Mouse (Mus musculus) heart, adult 2 months (tissue): ENCODE data around the gene Ptch1. TPM values are rescaled to one million over a fixed set of nuclear protein-coding genes. Genes with fewer than 3 reads are reported as not detected.

Experiments used
- DNase-seq, 2 experiments: peaks; one replicate each; pipeline ENCODE4 v3.0.0; 2021
- H3K27ac ChIP-seq: fragments of 200-600 bp; 2 replicates; pipeline ENCODE4 v1.8.1; 2022
- H3K27me3 ChIP-seq: fragments of 200-500 bp; 2 replicates; pipeline ENCODE4 v1.6.1; 2012; ENCODE audit warnings: mild to moderate bottlenecking, low read length, inconsistent platforms, mixed read lengths; ENCODE audit not compliant: control insufficient read depth, insufficient read depth
- H3K36me3 ChIP-seq: fragments of 200-500 bp; 2 replicates; pipeline ENCODE4 v1.6.1; 2012; ENCODE audit warnings: low read length, inconsistent platforms; ENCODE audit not compliant: control insufficient read depth, insufficient read depth
- H3K4me1 ChIP-seq: fragments of 200-500 bp; 2 replicates; pipeline ENCODE4 v1.6.1; 2011; ENCODE audit warnings: low read length; ENCODE audit not compliant: control insufficient read depth, insufficient read depth
- H3K4me3 ChIP-seq: fragments of 200-600 bp; 2 replicates; pipeline ENCODE4 v1.8.1; 2022
- H3K79me2 ChIP-seq: fragments of 200-500 bp; replicated peaks from 2 replicates; pipeline ENCODE4 v1.6.1; 2012; ENCODE audit warnings: mild to moderate bottlenecking, inconsistent platforms, low read length, moderate library complexity, mixed read lengths; ENCODE audit not compliant: control insufficient read depth, insufficient read depth
- H3K9ac ChIP-seq: fragments of 200-500 bp; 2 replicates; pipeline ENCODE4 v1.6.1; 2012; ENCODE audit warnings: low read depth, mild to moderate bottlenecking, control low read depth, inconsistent platforms, low read length, mixed read lengths
- CTCF ChIP-seq: fragments of 200-600 bp; IDR thresholded peaks from 2 replicates; pipeline ENCODE4 v1.8.1; 2022; ENCODE audit warnings: antibody characterized with exemption, mild to moderate bottlenecking, moderate library complexity
- EP300 ChIP-seq: fragments of 200-500 bp; IDR thresholded peaks from 2 replicates; pipeline ENCODE4 v1.6.1; 2011; ENCODE audit warnings: low read depth, low read length, control low read depth; ENCODE audit not compliant: insufficient read depth
- POLR2A ChIP-seq: fragments of 200-500 bp; IDR thresholded peaks from 2 replicates; pipeline ENCODE4 v1.6.1; 2011; ENCODE audit warnings: mild to moderate bottlenecking, low read depth, low read length, control low read depth; ENCODE audit not compliant: insufficient read depth
- WGBS: fragments of 180-500 bp; shearing (Covaris S2); methylation state at CpG from one replicate; pipeline ENCODE4 v1.1.7; 2018; 5-methylcytosine and 5-hydroxymethylcytosine counted together
- intact Hi-C: fragments of 180-260 bp; cut with DNase I; formaldehyde crosslinking; loops from one replicate; pipeline ENCODE4 v1.15.1; 2025
- polyA plus RNA-seq: library from polyadenylated mRNA; depleted of rRNA; stranded (reverse); fragments of >200 nt; gene quantifications from 2 replicates; pipeline ENCODE4 v1.2.3, GENCODE M21; 2012
- total RNA-seq, 2 experiments: library from RNA; stranded (reverse); gene quantifications; 2 replicates each; pipeline ENCODE4 v1.2.3; 2021

Ptch1 gene
- total and polyA plus RNA-seq, 3 experiments: 6.7 to 16.4 (median 9.3) TPM

DNA sequence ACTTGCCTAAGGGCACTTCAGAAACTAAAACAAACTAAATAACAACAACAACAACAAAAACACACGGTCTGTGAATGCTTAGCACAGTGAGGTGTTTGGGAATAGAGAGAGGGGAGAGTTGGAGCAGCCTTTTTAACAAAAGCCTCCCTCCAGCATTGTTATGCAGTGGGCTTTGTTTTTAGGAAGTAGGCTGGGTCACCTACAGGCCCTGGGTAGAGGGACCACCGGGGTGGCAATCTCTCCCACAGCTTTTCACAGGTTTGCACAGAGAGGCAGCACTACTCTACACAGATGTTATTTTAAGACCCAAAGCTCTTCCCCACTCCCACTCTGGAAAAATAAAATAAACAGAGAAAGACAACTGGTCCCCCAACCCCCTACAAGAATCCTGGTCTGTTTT is 44.5 kb downstream of the Ptch1 start:
- Histone ChIP-seq H3K79me2 (no peaks in the 10 kb centered on the region), H3K4me3 (no peak overlapping the region), H3K36me3 (peaks cover 4% of the 10 kb centered on the region), H3K27ac (no peak overlapping the region), H3K9ac (no peak overlapping the region; the same call in 1 of the 2 replicates), H3K4me1 (peaks cover 1% of the 10 kb centered on the region), H3K27me3 (no peaks in the 10 kb centered on the region)
- TF ChIP-seq EP300: no peak
- no peak for TF ChIP-seq CTCF
- no peak for TF ChIP-seq POLR2A
- intact Hi-C loops: loop anchor here (5.0 kb wide), 1 partner anchor 33 kb away; no protein-coding TSS in a partner anchor
- WGBS: 54% methylated on average over 2 of the region's 2 CpGs
- no peak for DNase-seq

DNA sequence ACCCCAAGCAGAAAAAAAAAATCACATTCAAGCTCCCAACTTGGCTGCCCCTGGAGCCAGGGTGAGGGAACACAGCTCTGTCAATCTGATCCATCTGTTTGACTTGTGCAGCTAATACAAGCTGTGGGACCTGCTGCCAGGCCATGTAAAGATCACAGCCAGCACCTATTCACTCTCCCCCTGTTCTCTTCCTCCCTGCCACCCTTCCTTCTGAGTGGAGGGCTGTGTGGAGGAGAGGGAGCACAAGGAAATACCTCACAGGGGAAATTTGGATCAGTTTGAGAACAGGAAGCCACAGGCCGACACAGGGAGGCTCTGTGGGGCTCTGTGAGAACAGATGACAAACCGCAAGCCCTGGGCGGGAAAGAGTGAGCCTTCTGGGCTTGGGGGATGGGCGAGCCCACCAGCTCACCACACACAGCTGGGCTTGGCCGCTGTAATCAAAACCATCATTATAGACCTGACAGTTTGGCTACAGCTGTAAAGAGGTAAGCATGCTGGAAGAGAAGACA is 45.2 kb downstream of the Ptch1 start:
- Histone ChIP-seq H3K27me3 (no peaks in the 10 kb centered on the region), H3K4me3 (no peak overlapping the region), H3K79me2 (no peaks in the 10 kb centered on the region), H3K4me1 (peaks cover 1% of the 10 kb centered on the region), H3K27ac (no peak overlapping the region), H3K36me3 (peaks cover 4% of the 10 kb centered on the region), H3K9ac (peak overlapping the region; percentile 12; the same call in 1 of the 2 replicates)
- WGBS: 29% methylated on average over 5 of the region's 5 CpGs
- DNase-seq: peak in 1 of 2 experiments; percentile 23
- intact Hi-C loops: loop anchor here (5.0 kb wide), 1 partner anchor 34 kb away; no protein-coding TSS in a partner anchor
- no peak for TF ChIP-seq POLR2A
- no peak for TF ChIP-seq CTCF
- TF ChIP-seq EP300: no peak

DNA sequence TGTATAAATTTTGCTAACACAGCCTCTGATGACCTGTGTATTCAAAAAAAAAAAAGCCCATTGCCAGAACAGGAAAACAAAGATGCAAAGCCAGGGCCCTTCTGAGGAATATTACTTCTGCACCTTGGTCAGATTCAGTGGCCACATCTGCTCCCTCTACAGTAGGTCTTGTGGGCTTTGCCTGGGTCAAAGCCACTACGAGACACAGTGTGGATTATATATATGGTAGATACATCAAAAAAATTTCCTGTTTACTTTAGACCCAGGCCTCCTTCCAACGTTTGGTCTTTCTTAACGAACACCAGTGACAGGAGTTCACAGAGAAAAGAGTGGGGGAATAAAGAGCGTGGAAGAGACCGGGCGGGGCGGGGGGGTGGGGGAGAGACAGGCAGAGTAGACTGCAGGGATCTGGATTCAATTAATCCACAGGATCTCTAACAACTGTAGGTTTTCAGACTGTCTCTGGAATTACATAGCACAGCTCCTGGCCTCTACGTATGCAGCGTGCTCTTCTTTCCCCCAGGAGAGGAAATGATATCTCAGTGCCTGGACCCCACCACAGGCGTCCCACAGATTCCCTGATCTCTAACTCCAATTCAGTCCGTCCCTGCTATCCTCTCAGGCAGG is 47.7 kb downstream of the Ptch1 start:
- Histone ChIP-seq H3K4me1 (peaks cover 1% of the 10 kb centered on the region), H3K79me2 (no peaks in the 10 kb centered on the region), H3K9ac (no peak overlapping the region), H3K27ac (no peak overlapping the region), H3K4me3 (no peak overlapping the region), H3K27me3 (no peaks in the 10 kb centered on the region), H3K36me3 (peaks cover 2% of the 10 kb centered on the region)
- TF ChIP-seq POLR2A: no peak
- TF ChIP-seq EP300: no peak
- DNase-seq: no peak
- 82% methylated on average over 11 of the region's 11 CpGs for WGBS
- intact Hi-C loops: loop anchor here (5.0 kb wide), 1 partner anchor 37 kb away; no protein-coding TSS in a partner anchor

DNA sequence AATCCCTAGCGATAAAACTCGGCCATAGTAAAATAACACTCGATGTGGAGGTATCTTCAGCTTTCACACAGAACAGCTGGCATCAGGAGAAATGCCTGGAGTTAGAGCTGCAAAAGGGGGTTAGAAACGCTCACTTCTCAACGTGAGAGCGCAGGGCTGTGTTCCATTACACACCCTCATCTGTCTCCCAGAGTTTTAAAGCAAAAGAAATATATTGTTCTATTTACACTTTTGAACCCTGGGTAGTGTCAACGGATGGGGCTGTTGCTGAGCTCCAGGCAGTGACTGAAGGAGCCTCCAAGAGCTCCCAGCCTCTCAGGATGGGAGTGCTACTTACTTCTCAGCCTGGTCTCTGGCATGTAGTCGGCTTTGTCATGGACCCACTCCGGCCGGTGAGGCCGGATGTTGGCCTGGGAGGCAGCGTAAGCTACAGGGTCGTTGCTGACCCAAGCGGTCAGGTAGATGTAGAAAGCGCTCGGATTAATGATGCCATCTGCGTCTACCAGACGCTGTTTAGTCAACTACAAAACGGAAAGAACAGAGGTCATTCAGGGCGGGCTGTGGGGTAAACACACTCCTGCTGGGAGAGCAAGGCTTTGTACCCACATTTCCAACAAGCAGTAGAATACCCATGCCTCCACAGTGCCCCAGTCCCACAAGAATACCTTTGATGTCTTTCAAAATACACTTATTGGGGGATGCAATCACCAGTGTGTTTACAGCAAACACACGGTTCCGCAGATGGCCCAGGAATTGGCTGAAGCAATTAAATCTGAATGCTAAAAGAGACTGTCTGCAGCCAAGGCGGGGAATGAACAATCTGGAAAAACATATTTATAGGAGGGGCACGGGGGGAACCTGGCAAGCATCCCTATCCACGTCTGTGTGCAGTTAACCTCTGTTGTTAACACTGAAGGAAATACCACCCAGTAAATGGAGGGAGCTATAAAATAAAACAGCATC is 48.5 kb downstream of the Ptch1 start:
- Histone ChIP-seq H3K27me3 (no peaks in the 10 kb centered on the region), H3K9ac (no peak overlapping the region), H3K4me1 (peaks cover 1% of the 10 kb centered on the region), H3K36me3 (peaks cover 2% of the 10 kb centered on the region), H3K4me3 (no peak overlapping the region), H3K27ac (no peak overlapping the region), H3K79me2 (no peaks in the 10 kb centered on the region)
- intact Hi-C loops: loop anchor here (5.0 kb wide), 1 partner anchor 37 kb away; no protein-coding TSS in a partner anchor
- no peak for DNase-seq
- TF ChIP-seq POLR2A (no peak), CTCF (no peak), EP300 (no peak)
- WGBS: 82% methylated on average over 25 of the region's 25 CpGs

DNA sequence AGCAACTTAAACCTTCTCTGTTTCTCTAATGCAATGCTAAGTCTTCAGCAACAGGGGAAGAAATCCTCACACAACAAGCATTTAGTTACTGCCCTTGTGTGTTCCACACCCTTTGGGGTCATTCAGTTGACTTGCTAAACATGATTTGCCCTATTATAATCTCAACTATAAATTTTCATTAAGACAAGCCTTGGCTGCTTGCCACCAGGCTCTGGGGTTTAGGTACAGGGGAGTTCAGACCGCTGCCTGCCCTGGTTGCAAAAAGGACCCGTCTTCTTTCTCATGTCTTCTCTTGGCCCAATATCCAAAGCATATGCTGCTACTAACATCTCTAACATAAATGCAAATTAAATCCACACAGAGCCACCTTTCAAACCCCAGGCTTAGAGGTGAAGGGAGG is 49.3 kb downstream of the Ptch1 start:
- Histone ChIP-seq H3K27ac (no peak overlapping the region), H3K79me2 (no peaks in the 10 kb centered on the region), H3K27me3 (no peaks in the 10 kb centered on the region), H3K4me3 (no peak overlapping the region), H3K4me1 (peaks cover 1% of the 10 kb centered on the region), H3K36me3 (no peaks in the 10 kb centered on the region; the same call in none of the 2 replicates), H3K9ac (no peak overlapping the region)
- DNase-seq: no peak
- TF ChIP-seq EP300: no peak
- TF ChIP-seq CTCF: no peak
- no peak for TF ChIP-seq POLR2A
- 81% methylated on average over 2 of the region's 2 CpGs for WGBS
- intact Hi-C loops: no loop called here

DNA sequence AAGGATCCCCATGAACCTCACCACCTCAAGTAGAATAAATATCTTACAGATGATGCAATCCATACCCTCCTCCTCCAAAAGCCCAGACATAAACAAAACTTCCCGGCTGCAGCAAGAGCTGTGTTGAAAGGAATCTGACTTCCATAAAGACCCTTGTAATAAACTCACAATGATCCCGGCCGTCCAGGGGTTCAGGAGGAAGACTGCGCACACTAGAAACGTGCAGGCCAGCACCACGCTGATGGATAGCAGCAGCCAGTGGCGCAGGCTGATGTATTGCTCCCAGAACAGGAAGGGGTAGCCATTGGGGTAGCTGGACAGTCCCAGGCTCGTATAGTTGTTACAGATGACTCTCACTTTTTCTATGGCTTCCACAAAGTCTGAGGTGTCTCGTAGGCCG is 50.6 kb downstream of the Ptch1 start:
- Histone ChIP-seq H3K27ac (no peak overlapping the region), H3K4me1 (no peaks in the 10 kb centered on the region), H3K4me3 (no peak overlapping the region), H3K36me3 (no peaks in the 10 kb centered on the region; the same call in 1 of the 2 replicates), H3K9ac (no peak overlapping the region), H3K79me2 (no peaks in the 10 kb centered on the region), H3K27me3 (no peaks in the 10 kb centered on the region)
- no peak for DNase-seq
- 75% methylated on average over 10 of the region's 10 CpGs for WGBS
- TF ChIP-seq POLR2A: no peak
- TF ChIP-seq CTCF: no peak
- TF ChIP-seq EP300: no peak
- intact Hi-C loops: no loop called here
